Mouse (Mus musculus): ENCODE data around the gene Plagl1. TPM values are rescaled to one million over a fixed set of nuclear protein-coding genes. Genes with fewer than 3 reads are reported as not detected.

Plagl1 gene
- polyA plus RNA-seq, 2 experiments = 354 to 841 TPM

DNA sequence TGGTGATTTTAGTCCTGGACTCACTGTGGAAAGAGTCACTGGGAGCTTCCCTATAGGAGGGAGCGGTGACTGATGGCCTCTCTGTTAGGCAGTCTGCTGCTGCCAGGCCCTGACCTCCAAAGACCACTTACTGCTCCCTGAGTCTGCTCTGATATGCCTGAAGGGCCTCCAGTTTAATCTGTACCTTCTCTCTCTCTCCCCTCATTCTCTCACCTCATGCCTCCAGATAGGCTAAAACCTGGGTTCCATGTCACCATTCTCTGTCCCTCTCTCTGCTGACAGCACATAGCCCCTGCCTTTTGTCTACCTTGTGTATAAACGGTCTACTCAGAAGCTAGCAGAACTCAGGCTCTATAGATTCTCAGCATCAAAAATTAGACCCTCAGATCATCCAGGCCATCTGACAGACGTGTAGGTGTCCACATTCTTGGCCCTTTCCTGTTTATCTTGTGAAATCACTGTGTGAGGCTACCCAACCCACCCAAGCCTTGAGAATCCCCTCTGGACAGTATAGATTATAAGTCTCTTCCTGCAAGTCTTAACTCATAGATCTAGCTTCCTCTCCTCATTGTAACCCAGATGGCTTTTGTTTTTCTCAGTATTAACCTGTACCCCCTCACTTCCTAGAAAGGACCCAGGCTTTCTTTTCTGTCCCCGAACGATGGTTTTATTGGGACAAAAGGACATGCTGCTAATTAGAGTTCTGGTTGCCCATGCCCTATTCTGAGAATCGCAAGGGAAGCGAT lies 57.9 kb downstream of the Plagl1 start:
- H3K27me3 ChIP-seq (ENCODE audit: control insufficient read depth, insufficient read depth, low read length) = no peaks in the 10 kb centered on the region
- no peak for TF ChIP-seq POLR2A (IDR thresholded peaks at IDR 0.05; ENCODE audit: borderline replicate concordance, extremely low read depth, insufficient read depth, insufficient read length)
- DNase-seq (ENCODE audit: low spot score) = no peak
- no peak overlapping the region for H3K4me2 ChIP-seq (replicated peaks; ENCODE audit: low read depth, low read length, severe bottlenecking)
- peaks cover 14% of the 10 kb centered on the region; the same call in 1 of the 2 replicates for H3K36me3 ChIP-seq (ENCODE audit: control insufficient read depth, insufficient read depth, low read length)
- H3K9ac ChIP-seq (ENCODE audit: low read depth, low read length, severe bottlenecking) = no peak overlapping the region
- no peak for ATAC-seq (ENCODE audit: low FRiP score, low read depth)
- no peak overlapping the region for H3K4me3 ChIP-seq (replicated peaks; ENCODE audit: low read length)
- H3K27ac ChIP-seq (replicated peaks; ENCODE audit: low read depth, low read length) = no peak overlapping the region
- no peaks in the 10 kb centered on the region for H3K9me3 ChIP-seq (ENCODE audit: control insufficient read depth, low read length)
- WGBS = 75% methylated on average over 7 of the region's 7 CpGs
- peaks cover 9% of the 10 kb centered on the region; the same call in 1 of the 2 replicates for H3K4me1 ChIP-seq (ENCODE audit: control insufficient read depth, insufficient read depth, low read length)

- Histone ChIP-seq H3K27me3 (ENCODE audit: control insufficient read depth, insufficient read depth, low read length) (no peaks in the 10 kb centered on the region), H3K9me3 (ENCODE audit: control insufficient read depth, low read length) (no peaks in the 10 kb centered on the region), H3K4me2 (replicated peaks; ENCODE audit: low read depth, low read length, severe bottlenecking) (no peak overlapping the region), H3K27ac (replicated peaks; ENCODE audit: low read depth, low read length) (no peak overlapping the region), H3K36me3 (ENCODE audit: control insufficient read depth, insufficient read depth, low read length) (peaks cover 12% of the 10 kb centered on the region; the same call in 1 of the 2 replicates), H3K9ac (ENCODE audit: low read depth, low read length, severe bottlenecking) (no peak overlapping the region), H3K4me1 (ENCODE audit: control insufficient read depth, insufficient read depth, low read length) (peaks cover 9% of the 10 kb centered on the region; the same call in 1 of the 2 replicates), H3K4me3 (replicated peaks; ENCODE audit: low read length) (no peak overlapping the region)
- 68% methylated on average over 5 of the region's 5 CpGs for WGBS
- TF ChIP-seq POLR2A (IDR thresholded peaks at IDR 0.05; ENCODE audit: borderline replicate concordance, extremely low read depth, insufficient read depth, insufficient read length) = no peak
- 0 out of 2 replicates have a peak, but pooled peaks have one; percentile 4 for ATAC-seq (ENCODE audit: low FRiP score, low read depth)
- no peak for DNase-seq (ENCODE audit: low spot score)
These were observed 58.4 kb downstream of the Plagl1 start for GRCm38 (mm10) chr10:13118770-13119102.

DNA sequence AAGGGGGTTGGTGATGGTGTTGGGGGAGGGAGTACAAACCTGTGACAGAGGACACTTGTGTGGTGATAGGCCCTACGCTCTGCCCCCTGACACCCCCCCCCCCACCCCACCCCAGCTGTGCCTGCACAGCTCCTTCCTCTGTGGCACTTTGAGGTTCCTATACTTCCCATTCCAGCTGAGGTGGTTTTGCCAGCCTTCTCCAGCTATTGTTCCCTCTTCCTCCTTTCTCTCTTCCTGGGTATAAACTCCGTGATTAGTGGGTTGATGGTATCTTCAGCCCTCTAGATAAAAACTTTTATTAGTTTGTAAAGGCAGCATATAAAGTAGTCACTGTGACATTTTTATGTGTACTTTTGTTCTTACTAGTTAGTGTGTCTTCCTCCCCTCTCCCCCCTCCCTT lies 59.0 kb downstream of the Plagl1 start:
- WGBS = 41% methylated on average over 2 of the region's 2 CpGs
- 0 out of 2 replicates have a peak, but pooled peaks have one; percentile 5 for ATAC-seq (ENCODE audit: low FRiP score, low read depth)
- no peak for TF ChIP-seq POLR2A (IDR thresholded peaks at IDR 0.05; ENCODE audit: borderline replicate concordance, extremely low read depth, insufficient read depth, insufficient read length)

DNA sequence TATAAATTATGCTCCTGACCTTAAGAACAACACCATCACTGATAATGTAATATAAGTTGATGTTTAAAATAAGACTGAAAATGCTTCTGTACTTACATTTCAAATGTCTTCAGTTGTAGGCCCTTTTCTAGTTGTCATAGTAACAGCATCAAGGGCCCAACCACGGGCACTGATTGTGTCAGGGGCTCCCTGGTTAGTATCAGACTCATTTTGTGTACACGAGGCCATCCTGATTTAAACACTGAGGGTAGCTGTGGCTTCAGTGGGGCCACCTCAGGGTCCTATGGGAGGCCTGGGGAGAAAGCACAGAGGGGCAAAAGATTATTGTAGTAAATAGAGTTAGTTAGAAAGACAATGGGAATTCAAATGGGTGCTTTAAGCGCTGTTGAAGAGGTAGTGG lies 65.5 kb downstream of the Plagl1 start:
- no peak for TF ChIP-seq POLR2A (IDR thresholded peaks at IDR 0.05; ENCODE audit: borderline replicate concordance, extremely low read depth, insufficient read depth, insufficient read length)
- Histone ChIP-seq H3K4me2 (replicated peaks; ENCODE audit: low read depth, low read length, severe bottlenecking) (no peak overlapping the region), H3K4me3 (replicated peaks; ENCODE audit: low read length) (no peak overlapping the region), H3K4me1 (ENCODE audit: control insufficient read depth, insufficient read depth, low read length) (no peaks in the 10 kb centered on the region), H3K27me3 (ENCODE audit: control insufficient read depth, insufficient read depth, low read length) (no peaks in the 10 kb centered on the region), H3K9ac (ENCODE audit: low read depth, low read length, severe bottlenecking) (no peak overlapping the region), H3K27ac (replicated peaks; ENCODE audit: low read depth, low read length) (no peak overlapping the region), H3K9me3 (ENCODE audit: control insufficient read depth, low read length) (no peaks in the 10 kb centered on the region), H3K36me3 (ENCODE audit: control insufficient read depth, insufficient read depth, low read length) (peaks cover 43% of the 10 kb centered on the region)
- 75% methylated on average over 3 of the region's 3 CpGs for WGBS
- DNase-seq (ENCODE audit: low spot score) (no peak), ATAC-seq (ENCODE audit: low FRiP score, low read depth) (no peak)

More for the DNA sequence above, 59.0 kb downstream of the Plagl1 start:
- H3K9ac ChIP-seq (ENCODE audit: low read depth, low read length, severe bottlenecking) = no peak overlapping the region
- H3K27ac ChIP-seq (replicated peaks; ENCODE audit: low read depth, low read length) = no peak overlapping the region
- H3K4me3 ChIP-seq (replicated peaks; ENCODE audit: low read length) = no peak overlapping the region
- no peaks in the 10 kb centered on the region for H3K27me3 ChIP-seq (ENCODE audit: control insufficient read depth, insufficient read depth, low read length)
- DNase-seq (ENCODE audit: low spot score) = no peak
- H3K4me2 ChIP-seq (replicated peaks; ENCODE audit: low read depth, low read length, severe bottlenecking) = no peak overlapping the region
- peaks cover 9% of the 10 kb centered on the region; the same call in 1 of the 2 replicates for H3K4me1 ChIP-seq (ENCODE audit: control insufficient read depth, insufficient read depth, low read length)
- H3K9me3 ChIP-seq (ENCODE audit: control insufficient read depth, low read length) = no peaks in the 10 kb centered on the region
- peaks cover 13% of the 10 kb centered on the region; the same call in 1 of the 2 replicates for H3K36me3 ChIP-seq (ENCODE audit: control insufficient read depth, insufficient read depth, low read length)

DNA sequence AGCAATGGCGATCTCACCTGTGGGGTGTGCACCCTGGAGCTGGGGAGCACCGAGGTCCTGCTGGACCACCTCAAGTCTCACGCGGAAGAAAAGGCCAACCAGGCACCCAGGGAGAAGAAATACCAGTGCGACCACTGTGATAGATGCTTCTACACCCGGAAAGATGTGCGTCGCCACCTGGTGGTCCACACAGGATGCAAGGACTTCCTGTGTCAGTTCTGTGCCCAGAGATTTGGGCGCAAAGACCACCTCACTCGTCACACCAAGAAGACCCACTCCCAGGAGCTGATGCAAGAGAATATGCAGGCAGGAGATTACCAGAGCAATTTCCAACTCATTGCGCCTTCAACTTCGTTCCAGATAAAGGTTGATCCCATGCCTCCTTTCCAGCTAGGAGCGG lies 67.0 kb downstream of the Plagl1 start:
- ATAC-seq (ENCODE audit: low FRiP score, low read depth) (no peak), DNase-seq (ENCODE audit: low spot score) (no peak)
- WGBS = 73% methylated on average over 13 of the region's 13 CpGs

More for the DNA sequence above, 67.0 kb downstream of the Plagl1 start:
- no peaks in the 10 kb centered on the region for H3K9me3 ChIP-seq (ENCODE audit: control insufficient read depth, low read length)
- peaks cover 43% of the 10 kb centered on the region for H3K36me3 ChIP-seq (ENCODE audit: control insufficient read depth, insufficient read depth, low read length)
- H3K27me3 ChIP-seq (ENCODE audit: control insufficient read depth, insufficient read depth, low read length) = no peaks in the 10 kb centered on the region
- no peak overlapping the region for H3K4me2 ChIP-seq (replicated peaks; ENCODE audit: low read depth, low read length, severe bottlenecking)
- no peak overlapping the region for H3K9ac ChIP-seq (ENCODE audit: low read depth, low read length, severe bottlenecking)
- H3K27ac ChIP-seq (replicated peaks; ENCODE audit: low read depth, low read length) = no peak overlapping the region
- TF ChIP-seq POLR2A (IDR thresholded peaks at IDR 0.05; ENCODE audit: borderline replicate concordance, extremely low read depth, insufficient read depth, insufficient read length) = no peak
- H3K4me1 ChIP-seq (ENCODE audit: control insufficient read depth, insufficient read depth, low read length) = no peaks in the 10 kb centered on the region
- no peak overlapping the region for H3K4me3 ChIP-seq (replicated peaks; ENCODE audit: low read length)
